Mouse (Mus musculus) adrenal gland, postnatal 4 days (tissue): ENCODE measurements around the gene Cux2. TPM values are rescaled to one million over a fixed set of nuclear protein-coding genes. Genes with fewer than 3 reads are reported as not detected.

ENCODE experiments used
- DNase-seq, 2 experiments: peaks; one replicate each; pipeline ENCODE4 v3.0.0; 2021 to 2022; ENCODE audit warnings: low spot score in 2 of 2, mixed read lengths in 2 of 2
- total RNA-seq, 2 experiments: library from RNA; stranded (reverse); gene quantifications; 2 replicates each; pipeline ENCODE4 v1.2.3; 2021

The Cux2 gene
- total RNA-seq, 2 experiments from 2014 or later: 37.5 to 37.8 TPM

DNA sequence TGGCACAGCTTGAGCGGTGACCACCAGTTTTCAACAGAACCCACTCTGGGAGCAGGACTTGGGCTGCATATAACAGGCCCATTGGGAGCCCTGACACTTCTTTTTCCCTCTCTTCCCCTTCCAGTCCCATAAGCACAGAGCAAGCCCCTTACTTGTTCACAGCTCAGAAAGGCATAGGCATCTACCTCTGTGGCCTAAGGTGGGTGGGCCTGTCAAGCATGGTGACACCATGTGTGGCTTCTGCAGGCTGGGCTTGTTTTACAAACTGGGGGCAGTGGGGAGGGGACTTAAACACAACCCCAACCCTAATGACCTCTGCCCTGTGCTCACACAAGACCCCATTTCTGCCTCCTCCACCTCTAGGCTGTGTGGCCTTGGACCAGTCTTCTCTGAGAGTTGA, 226.2 kb downstream of the Cux2 start:
- no peak for DNase-seq

GRCm38 (mm10) chr5:121822786-121823505, 227.0 kb downstream of the Cux2 start:
- no peak for DNase-seq

DNA sequence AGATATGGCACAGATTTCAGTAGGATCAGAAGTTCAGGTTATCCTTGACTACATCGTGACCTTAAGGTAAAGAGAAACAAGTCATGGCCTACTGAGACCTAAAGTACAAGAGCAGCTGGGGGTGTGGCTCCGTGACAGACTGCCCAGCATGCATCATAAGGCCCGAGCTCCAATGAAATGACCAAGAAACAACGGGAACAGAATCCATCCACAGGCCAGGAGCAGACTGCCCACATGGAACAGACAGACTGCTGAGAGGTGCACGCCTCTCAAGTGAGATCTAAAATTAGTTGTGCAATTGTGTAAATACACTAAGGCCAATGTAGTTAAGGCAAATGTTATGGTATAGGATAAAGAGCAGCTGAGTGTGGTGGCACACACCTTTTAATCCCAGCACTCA, 228.3 kb downstream of the Cux2 start:
- no peak for DNase-seq

- no peak for DNase-seq
Measured at GRCm38 (mm10) chr5:121821116-121821515, 228.8 kb downstream of the Cux2 start.

DNA sequence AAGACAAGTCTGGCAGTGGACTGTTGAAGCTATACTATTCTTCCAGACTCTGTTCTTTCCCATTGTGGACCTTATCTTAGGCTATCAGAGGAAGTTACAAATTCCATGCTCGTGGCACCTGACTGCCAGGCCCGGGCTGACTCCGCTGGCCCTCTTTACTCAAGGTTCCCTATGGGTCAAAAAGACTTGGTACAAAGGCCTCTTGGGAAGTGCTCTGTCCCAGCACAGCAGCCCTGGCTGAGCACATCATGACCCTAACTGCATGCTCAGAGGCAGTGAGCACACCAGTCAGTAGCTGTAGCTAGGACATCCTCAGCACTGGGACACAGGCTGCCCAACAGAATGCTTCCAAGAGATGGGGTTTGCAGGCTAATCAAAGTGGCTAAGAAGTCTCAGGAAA, 229.2 kb downstream of the Cux2 start:
- DNase-seq: no peak

GRCm38 (mm10) chr5:121820161-121820560, 229.7 kb downstream of the Cux2 start:
- DNase-seq: no peak

GRCm38 (mm10) chr5:121819559-121819958, 230.3 kb downstream of the Cux2 start:
- no peak for DNase-seq

GRCm38 (mm10) chr5:121818862-121819261, 231.0 kb downstream of the Cux2 start:
- DNase-seq: no peak

DNA sequence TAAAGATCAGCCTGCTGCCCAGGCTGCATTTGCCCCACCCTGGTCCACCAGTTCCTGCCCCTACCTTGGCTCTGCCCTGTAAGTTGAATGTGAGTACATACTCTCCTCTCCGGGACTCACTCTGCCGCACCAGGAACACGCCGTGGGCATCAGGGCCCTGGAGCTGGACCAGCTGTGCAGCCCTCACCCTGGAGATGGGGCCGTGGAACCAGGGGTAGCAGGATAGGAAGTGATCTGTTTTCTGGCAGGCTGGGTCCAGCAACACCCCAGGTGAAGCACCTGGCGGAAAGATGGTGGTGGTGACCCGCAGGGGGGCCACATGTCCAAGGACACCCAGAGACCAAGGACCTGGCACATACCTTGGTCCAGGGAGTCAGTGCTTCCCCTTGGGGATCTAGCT, 231.5 kb downstream of the Cux2 start:
- DNase-seq: no peak

- DNase-seq: no peak
Measured at GRCm38 (mm10) chr5:121817551-121817950, 232.4 kb downstream of the Cux2 start.

- DNase-seq: no peak
Measured at GRCm38 (mm10) chr5:121816611-121817010, 233.3 kb downstream of the Cux2 start.

DNA sequence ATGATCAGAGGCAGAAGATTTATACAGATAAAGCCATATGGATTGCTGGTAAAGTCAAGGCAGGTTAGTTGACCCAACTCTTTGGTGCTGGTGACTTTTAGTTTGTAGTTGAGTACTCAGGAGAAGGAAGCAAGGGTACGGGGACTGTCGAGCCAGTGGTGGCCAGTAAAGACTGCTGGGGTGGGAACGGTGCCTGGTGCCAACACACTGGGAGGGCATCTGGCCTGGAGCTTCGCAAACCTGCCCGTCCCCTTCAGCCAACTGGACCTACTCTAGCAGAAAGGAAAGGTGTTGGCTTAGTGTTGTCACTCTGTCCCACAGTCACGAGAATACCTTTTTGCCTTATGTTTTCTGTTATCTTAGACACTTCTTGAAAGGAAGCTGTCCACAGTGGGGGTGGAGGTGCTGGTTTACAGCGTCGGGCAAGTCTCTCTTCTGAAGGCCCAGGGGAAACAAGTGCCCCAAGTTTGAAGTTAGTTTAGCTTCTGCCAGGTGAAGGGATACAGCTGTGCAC, 234.0 kb downstream of the Cux2 start:
- DNase-seq: no peak

GRCm38 (mm10) chr5:121815067-121815466, 234.8 kb downstream of the Cux2 start:
- no peak for DNase-seq

- DNase-seq: no peak
Measured at GRCm38 (mm10) chr5:121813744-121814143, 236.2 kb downstream of the Cux2 start.

DNA sequence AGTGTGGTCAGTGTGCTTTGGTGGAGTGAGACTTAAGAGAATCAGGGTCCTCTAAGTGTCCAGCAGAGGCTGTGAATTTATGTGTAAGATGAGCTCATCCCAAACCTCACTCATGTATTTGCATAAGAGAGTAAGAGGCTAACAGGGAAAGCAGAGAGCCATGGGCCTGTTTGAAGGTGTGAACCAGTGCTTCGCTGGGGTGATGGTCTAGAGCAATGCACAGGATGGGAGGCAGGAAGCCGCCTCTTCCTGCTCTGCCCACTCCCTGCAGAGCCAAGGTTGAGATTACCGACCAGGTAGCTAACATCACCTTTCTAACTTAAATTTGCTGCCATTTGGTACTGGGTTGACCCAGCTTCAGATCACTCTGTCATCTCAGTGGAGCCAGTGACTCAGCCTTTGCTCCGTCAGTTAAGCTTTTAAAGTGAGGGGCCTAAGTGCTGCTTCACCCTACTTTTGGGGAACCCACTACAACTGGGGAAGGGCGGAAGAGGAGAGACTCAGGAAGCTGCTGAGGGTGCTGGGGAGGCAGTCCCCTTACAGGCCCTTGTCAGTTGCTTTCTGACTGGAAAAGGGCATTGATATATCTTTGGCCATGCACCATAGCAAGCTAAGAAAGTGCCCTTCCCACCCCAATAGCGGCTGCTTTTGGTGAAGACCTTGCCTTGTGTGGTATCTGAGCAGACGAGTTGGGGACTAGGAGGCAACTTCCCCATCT, 237.2 kb downstream of the Cux2 start:
- no peak for DNase-seq

DNA sequence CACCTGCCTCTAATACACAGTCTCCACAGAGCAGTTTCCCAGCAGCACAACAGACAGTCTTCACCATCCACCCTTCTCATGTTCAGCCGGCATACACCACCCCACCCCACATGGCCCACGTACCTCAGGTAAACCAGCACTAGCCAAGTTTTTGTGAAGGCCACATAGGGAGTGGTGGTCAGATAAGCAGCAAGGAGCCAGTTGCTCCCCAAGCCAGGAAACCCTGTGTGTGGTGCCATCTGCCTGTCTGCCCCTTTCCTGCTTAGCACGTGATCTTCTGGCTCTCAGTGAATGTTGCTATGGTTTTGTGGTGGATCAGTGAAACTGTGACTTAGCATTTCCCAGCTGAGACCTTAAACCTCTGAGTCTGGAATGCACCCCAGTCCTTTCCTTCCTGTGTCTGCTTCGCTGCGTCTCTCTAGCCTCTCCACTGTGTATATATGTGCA, 238.4 kb downstream of the Cux2 start:
- DNase-seq: no peak

- DNase-seq: no peak
Measured at GRCm38 (mm10) chr5:121810331-121811151, 239.4 kb downstream of the Cux2 start.

- DNase-seq: no peak
Measured at GRCm38 (mm10) chr5:121809667-121810224, 240.2 kb downstream of the Cux2 start.

DNA sequence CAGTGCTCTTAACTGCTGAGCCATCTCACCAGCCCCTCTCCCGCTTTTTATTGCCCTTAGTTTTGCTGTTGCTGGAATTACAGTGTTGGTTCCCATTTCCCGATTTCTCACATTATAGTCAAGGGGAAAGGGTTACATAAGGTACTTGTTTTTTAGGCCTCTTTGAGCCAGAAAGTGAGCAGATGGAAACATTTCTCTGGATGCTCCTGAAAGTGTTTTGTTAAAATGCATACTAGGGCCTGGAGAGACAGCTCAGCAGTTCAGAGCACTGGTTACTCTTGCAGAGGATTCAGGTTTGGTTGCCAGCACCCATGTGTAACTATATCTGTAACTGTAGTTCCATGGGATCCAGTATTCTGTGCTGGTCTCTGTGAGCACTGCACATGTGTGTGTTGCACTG, 241.7 kb downstream of the Cux2 start:
- DNase-seq: no peak

GRCm38 (mm10) chr5:121807186-121807585, 242.7 kb downstream of the Cux2 start:
- no peak for DNase-seq
